Mouse (Mus musculus): ENCODE results near the gene Cyth2.

DNA sequence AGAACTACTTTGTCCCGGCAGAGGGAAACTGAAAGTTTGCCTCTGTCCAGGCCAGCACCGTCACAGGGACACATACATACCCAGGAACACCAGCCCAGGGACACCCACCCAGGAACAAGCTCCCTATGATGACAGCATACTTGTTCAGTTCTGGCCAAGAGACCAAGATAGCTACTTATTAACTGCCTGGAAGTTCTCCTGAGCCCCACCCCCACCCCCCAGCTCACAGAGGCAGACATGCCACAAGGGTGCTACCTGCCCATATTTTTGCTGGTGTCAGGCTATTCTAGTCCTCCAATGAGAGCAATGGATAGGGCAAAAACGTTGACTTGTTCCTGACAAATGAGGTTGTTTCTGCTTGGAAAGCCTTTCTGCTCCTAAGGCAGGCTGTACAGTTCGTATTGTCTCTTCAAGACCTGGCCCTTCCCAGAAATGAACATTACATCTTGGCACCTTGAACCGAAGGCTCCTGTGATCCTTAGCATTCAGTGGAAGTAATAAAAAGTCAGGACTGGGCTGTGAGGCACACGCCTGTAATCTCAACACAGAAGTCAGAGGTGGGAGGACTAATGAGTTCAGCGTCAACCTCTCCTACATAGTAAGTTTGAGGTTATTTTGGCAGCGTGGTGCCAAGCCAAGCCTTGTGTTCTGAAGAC is 43.8 kb downstream of the Cyth2 start:
- TF ChIP-seq CTCF (IDR thresholded peaks at IDR 0.05), result no peak
- TF ChIP-seq EP300 (IDR thresholded peaks at IDR 0.05), result no peak
